Mouse (Mus musculus): ENCODE measurements around the gene Ssc5d. TPM values are rescaled to one million over a fixed set of nuclear protein-coding genes. Genes with fewer than 3 reads are reported as not detected.
"Not testable (repeated sequence)": the region's sequence is repeated elsewhere in the genome, so short reads cannot be mapped to it uniquely, and the experiment has no call there.

The Ssc5d gene
- total RNA-seq (2021), result 1 to 10 TPM; 3.9 to 4.1 TPM

DNA sequence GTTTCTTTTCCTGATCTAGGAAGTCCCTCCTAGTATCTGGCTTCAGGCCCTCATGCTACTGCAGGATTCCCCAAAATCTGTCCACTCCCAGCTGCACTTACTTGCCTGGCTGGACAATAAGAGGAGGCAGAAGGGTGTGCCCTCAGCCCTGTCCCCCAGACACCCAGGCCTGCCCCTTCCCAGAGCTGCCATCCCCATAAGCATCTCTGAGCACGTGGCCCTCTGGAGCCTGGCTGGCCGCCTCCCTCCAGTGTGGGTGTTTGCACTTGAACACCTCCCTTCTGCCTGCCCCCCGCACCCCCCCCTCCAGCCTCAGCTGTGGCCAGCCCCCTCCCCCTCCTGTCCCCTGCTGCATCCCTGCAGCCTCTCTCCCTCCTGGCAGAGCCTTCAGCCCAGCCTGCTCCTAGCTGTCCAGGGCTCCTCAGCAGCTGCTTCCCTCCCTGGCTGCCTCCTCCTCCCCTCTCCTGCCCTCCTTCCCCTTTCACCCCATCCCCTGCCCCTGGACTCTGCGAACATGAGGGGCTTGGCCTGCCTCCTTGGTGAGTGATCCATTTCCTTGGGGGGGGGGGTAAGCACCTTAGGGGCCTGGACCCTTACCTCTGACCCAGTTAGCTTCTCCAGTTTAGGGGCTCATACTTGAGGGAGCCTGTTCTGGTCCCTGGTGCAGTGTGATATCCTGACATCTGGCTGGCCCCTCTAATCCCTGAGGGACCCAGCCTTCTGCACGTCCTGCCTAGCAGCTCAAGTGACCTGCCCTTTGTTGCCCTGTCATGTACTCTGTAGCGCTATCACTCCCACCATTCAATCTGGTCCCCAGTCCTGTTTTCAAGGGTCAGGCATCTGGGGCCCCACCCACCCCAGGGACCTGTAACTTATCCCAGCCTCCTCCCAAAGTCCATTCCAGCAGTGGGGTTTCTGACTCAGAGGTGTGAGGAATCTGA lies at the start of gene Ssc5d:
Gene Ssc5d (plus strand): TSS at position 345 of the 941 bp plus-strand sequence.
- peak; percentile 50 to 64 for DNase-seq
- intact Hi-C loops (cut with DNase I), result loop anchor here (10.0 kb wide), 3 partner anchors 271 to 781 kb away; partner anchors contain the start of gene Ppp6r1

DNA sequence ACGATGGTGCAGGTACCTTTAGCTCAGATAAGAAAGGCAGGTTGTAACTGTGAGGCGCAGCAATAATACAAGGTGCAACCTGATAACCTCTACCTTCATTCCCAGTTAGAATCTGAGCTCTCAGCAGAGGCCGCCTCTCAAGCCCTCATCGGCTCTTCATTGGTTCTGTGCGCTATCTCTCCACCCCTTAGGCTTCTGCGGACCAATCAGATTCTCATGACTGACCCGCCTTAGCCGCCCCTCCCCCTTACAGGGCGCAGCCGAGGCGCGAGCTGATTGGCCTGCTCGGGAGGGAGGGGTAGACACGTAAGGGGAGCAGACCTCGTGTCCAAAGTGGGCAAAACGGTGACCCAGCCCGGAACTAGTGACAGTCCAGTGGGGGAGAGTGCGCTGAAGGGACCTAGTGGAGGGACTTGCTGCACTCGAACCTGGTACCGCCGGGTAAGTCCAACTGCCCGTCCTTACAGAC lies 48.8 kb upstream of the Ssc5d start, which contains the start of gene Isoc2a:
Gene Isoc2a (plus strand): TSS at position 401 of the 469 bp plus-strand sequence.
- intact Hi-C loops (cut with DNase I), result no loop called here

DNA sequence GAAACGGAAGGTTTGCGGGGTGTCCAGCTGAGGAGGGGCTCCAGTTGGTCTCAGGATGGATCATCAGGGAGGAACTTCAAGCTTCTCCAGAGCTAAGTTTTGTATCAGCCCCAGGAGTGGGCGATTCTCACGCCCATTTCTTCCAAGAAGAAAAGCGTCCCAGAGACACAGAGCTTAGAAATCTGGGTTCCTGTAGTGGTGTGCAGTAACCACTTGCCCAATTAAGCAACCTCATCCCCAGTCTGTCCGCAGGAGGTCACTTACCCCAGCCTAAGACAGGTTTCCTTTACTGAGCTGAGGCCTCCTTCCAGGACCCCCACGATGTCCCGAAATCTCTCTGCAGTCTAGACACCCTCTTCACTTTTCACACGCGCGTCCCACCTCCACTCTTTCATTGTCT lies 48.4 kb upstream of the Ssc5d start:
- DNase-seq, result no peak
- intact Hi-C loops (cut with DNase I), result no loop called here

More for the DNA sequence above, 48.8 kb upstream of the Ssc5d start, which contains the start of gene Isoc2a:
- DNase-seq, result peak; percentile 80 to 82

DNA sequence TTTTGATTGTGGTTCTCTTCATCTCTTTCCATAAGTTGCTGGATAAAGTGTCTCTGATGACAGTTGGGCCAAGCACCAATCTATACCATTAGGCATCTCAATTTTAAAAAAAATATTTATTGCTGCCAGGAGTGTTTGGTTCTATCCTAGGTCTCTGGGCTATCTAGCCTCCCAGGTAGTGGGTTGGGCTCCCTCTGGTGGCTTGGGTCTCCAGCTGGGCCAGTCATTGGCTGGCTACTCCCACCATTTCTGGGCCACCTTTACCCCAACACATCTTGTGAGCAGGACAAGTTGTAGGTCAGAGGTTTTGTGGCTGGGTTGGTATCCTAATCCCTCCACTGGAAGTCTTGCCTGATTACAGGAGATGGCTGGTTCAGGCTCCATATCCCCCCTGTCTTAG lies 47.4 kb upstream of the Ssc5d start:
- intact Hi-C loops (cut with DNase I), result no loop called here
- DNase-seq, result no peak

DNA sequence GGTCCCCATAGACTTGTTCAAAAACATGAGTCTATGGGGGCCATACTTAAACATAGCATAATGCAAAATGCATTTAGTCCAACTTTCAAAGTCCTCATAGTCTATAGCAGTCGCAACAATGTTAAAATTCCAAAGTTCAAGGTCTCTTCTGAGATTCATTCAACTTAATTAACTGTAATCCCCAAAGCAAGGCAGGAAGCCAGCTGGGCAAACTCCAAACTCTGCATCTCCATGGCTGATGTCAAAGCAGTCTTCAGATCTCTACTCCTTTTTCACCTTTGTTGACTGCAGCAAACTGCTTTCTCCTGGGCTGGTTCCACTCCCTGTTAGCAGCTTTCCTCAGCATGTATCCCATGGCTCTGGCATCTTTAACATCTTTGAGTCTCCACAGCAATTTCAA lies 46.5 kb upstream of the Ssc5d start:
- intact Hi-C loops (cut with DNase I); DNase-seq: not testable (repeated sequence)

DNA sequence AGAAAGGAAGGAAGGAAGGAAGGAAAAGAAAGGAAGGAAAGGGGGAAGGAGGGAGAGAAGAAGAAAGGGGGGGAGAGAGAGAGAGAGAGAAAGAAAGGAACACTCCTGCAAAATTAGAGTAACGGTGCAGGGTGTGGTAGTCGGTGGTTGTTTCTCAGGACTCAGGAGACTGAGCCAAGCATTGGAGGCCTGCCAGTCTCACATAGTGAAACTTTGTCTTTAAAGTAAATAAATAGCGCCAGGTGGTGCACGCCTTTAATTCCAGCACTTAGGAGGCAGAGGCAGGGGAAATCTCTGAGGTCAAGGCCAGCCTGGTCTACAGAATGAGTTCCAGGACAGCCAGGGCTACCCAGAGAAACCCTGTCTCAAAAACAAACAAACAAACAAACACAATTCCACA lies 38.9 kb upstream of the Ssc5d start:
- peak in 1 of 2 experiments; percentile 25 for DNase-seq
- intact Hi-C loops (cut with DNase I), result no loop called here

DNA sequence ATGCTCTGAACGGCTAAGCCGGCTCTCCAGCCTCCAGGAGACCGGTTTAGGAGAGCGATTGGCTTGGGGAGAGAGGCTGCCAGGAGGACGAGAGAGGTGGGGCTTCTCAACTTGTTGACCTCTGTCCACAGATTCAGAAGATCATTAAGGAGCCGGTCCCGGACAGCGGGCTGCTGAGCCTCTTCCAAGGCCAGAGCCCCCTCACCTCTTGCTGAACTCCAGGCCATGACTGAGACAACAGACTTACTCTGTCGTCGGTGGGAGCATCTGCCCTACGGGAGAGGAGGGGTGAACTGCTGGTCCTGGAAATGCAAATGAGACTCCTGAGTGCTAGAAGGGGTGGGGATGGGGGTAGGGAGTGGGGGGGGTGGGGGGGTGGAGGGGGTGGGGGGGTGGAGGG lies 30.4 kb upstream of the Ssc5d start:
- intact Hi-C loops (cut with DNase I), result no loop called here
- no peak for DNase-seq

DNA sequence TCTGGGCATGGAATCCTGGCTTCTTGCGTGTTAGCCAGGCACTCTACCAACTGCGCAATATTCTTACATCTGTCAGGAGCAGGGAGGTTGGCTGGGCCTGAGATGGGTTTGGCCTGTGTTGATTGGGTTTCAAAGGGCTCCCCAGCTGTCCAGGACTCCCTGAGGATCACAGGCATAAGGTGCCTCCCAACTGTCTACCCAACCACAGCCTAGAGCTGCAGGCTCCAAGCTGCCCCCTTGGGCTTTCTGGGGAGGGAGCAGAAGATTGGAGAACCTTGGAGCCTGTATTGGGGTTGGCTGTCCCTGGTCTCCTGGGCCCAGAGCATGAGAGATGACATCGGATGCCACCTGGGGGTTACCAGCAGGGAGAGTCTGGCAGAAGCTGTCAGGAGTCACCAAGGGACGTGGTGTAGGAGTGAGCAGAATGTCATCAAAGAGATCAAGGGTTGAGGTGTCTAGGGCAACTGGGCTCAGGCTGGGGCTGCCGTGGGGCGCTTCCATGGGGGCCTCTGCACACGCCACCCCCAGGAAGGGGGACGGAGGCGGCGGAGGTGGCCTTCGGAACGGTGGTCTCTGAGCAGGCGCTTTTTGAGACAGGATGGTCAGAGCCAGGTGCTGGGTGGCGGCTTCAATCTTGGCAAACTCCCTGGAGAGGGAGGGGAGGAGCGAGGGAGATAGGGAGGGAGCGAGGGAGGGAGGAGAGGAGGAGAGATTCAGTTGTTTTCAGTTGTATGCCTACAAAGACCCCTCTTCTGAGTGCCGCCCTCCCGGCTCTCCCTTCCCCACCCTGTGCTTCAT lies 26.5 kb upstream of the Ssc5d start:
- intact Hi-C loops (cut with DNase I), result no loop called here
- no peak for DNase-seq

DNA sequence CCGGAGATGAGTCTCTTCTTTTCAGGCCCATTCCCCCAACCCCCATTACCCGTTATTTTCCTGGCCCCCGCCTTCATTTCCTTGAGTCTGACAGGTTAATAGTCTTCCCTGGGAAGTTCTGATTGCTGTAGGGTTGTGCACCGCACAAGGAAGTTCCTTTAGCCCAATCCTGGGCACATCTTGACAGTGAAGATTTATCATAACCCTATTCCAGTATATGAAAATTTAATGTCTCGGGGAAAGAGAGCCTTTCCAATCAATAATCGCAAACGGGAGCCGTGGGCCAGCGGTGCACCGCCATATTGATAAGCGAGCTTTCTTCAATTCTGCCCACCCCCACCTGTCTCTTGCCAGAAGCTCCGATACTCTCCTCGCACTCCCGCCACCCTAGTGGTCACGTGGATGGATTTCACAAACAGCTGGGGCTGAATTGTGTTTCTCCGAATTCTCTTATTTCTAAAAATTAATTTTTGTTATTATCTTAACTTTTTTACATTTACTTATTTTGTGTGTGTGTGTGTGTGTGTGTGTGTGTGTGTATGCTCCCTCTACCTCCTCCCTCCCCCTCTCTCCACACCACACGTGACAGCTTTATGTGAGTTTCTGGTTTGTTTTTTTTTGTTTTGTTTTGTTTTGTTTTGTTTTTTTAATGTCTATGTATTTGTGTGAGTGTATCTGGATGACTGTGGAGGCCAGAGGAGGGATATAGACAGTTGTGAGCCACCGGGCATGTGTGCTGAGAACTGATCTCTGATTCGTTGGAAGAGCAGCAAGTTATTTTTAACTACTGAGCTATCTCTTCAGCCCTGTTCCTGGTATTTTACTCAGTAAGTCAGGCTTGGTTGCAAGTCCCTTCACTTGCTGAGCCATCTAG lies 25.7 kb upstream of the Ssc5d start:
- intact Hi-C loops (cut with DNase I), result no loop called here
- peak; percentile 32 to 53 for DNase-seq

DNA sequence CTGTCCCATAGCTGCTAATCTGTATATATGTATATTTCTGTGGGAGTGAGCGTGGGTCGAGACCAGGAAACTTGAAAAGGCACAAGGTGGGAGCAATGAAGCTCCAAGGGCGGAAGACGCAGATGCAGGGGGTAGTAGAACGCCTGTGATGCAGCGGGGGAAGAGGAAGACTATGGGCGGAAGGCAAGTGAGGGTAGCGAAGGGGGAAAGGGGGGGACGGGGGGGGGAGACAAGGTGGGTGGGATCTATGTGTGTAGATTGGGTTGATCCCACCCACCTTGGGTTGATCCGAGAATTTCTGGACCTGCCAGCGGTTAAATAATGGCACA lies 25.1 kb upstream of the Ssc5d start:
- intact Hi-C loops (cut with DNase I), result no loop called here
- DNase-seq, result no peak

DNA sequence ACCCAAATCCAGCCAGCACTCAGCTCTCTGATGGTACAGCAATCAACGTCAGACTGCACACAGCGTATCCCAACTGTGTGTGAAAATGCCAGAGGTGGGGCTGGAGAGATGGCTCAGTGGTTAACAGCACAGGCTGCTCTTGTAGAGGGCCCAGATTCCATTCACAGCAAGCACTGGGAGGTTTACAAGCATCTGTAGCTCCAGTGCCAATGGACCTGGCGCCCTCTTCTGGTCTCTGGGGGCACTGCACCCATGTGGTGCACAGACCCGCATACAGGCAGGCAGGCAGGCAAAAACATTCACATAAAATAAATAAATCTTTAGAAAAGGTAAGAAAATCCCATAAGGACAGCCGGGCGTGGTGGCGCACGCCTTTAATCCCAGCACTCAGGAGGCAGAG lies 24.4 kb upstream of the Ssc5d start:
- intact Hi-C loops (cut with DNase I), result no loop called here
- peak in 1 of 2 experiments; percentile 25 for DNase-seq

DNA sequence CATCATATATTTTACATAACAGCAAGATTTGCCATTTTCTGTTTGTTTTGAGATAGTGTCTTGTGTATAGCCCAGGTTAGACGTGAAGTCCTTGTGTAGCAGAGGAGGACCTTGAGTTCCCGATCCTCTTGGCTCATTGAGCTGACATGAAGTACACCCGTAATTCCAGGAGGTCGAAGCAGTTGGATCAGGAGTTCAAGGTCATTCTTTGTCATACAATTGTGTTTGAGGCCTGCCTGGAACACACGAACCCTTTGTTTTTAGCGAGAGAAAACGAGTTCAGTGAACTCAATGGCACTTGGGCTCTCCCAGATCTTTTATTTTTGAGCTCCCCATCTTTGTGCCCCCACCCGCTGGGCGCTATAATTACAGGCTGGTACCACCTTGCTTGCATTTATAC lies 23.2 kb upstream of the Ssc5d start:
- intact Hi-C loops (cut with DNase I), result no loop called here
- DNase-seq, result no peak

DNA sequence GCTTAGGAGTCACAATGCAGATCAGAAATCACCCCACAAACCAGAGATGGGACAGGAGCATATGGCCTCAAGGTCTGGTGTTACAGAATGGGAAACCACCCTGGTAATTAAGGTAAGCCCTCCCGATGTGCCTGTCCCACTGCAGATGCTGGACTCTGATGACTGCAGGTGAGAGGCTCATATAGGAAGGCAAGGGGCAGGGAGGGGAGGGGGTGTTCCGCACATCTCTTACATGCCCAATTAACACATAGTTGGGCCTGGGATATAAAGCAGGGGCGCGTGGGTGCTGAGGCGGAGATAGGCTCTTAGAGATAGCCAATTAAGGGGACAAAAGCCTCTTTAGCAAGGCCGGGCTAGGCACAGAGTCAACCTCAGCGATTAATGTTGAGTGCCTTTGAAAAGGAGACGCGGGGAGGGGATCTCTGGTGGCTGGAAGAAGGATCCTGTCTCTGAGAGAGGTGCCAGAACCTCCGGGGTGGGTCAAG lies 19.1 kb upstream of the Ssc5d start, which contains the start of gene Gm36210:
Gene Gm36210 (minus strand): TSS at position 51 of the 485 bp plus-strand sequence.
- intact Hi-C loops (cut with DNase I), result no loop called here
- no peak for DNase-seq

DNA sequence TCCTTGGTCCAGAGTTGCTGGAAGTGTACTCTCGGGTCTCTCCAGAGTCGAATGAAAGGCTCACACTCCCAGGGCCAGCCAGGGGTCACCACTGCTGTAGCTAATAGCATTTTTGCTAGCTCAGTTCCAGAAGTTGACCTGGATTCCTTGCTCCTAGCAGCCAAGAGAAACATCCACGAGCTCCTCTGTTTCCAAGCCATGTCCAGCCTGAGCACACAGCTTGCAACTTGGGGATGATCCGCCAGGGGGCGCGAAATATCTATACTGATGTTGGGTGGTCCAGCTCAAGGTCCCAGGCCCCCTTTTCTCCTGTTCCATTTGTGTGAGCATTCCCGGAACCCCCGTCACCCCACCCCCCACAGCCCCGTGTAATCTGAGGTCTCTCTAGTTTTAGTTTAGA lies 14.0 kb upstream of the Ssc5d start:
- intact Hi-C loops (cut with DNase I), result loop anchor here (1.0 kb wide), 1 partner anchor 29 kb away; no protein-coding TSS in a partner anchor

DNA sequence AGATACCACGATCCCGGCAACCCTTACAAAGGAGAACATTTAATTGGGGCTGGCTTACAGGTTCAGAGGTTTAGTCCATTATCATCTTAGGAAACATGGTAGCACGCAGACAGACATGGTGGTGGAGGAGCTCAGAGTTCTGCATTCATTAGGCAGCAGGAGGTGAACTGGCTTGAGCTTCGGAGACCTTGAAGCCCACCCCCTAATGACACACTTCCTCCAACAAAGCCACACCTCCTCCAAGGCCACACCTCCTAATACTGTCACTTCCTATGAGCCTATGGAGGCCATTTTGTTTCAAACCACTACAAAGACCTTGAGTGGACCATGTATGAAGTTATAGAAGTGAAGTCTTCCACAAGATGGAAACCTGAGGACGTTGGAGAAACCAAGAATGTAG lies 13.3 kb upstream of the Ssc5d start:
- intact Hi-C loops (cut with DNase I), result no loop called here

More for the DNA sequence above, 14.0 kb upstream of the Ssc5d start:
- peak; percentile 57 to 80 for DNase-seq

DNA sequence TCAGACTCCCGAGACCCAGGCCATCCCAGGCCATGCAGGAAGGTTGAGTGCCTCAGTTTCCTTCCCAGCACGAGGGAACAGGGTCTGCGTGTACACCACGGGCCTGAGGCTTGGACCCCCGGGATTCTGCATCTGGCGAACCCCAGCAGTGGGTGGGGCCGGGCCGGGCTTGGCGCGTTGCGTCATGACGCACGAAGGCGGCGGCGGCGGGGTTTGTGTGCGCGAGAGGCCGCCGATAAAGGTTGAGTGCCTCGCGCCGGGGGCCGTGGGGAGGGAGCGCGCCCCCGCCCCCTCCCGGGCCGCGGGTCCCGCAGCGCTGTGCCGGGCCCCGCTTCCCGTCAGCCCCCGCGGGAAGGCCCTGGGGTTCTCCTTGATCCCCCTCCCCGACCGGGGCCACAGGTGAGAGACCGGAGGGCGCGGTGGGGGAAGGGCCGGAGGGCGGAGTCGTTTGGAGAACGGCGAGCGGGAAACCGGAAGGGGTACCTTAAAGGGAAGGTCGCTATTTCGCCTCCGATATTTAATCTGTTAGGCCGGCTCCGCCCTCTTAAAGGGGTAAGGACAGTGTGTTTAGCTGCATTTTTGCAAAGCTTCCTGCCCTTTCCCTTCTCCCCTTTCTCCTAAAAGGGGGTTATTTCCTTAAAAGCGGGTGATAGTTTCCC lies 10.4 kb upstream of the Ssc5d start, which contains the start of gene Zfp628:
Gene Zfp628 (plus strand): TSS at position 211 of the 659 bp plus-strand sequence.
- intact Hi-C loops (cut with DNase I), result loop anchor here (1.0 to 2.0 kb wide), 2 partner anchors 9 to 102 kb away; partner anchors contain the start of gene Ube2s
- DNase-seq, result peak; percentile 93 to 97

More for the DNA sequence above, 13.3 kb upstream of the Ssc5d start:
- DNase-seq, result no peak

DNA sequence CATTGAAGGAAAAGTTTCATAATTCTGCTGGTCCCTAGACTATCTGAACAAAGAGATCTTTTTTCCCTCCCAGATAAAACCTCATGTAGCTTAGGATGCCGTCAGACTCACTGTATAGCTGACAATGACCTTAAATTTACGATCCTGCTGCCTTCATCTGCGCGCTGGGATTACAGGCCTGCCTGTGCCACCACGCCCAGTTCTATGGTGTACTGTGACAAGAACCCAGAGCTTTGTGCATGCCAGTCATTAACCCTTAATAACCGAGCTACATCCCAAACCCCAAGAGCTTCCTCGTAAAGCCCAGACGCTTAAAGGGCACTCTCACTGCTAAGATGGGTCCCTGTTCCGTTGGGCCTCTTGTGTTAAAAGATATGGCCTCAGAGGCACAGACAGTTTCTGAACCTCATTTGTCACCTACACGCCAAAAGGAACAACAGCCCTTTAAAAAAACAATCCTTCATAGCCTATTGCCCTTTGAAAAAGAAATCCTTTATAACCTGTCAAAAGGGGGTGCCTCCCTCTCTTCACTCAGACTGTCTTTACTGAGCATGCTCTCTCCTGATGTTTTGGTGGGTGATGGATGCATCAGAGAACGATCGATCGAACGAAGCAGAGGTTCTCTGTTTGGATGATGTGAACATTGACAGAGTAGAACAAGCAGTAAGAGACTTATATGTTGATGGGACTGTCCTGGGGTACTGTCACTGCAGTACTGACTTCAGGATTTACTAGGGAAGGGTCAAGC lies 9.7 kb upstream of the Ssc5d start:
- intact Hi-C loops (cut with DNase I), result loop anchor here (1.0 to 2.0 kb wide), 2 partner anchors 8 to 103 kb away; partner anchors contain the start of gene Ube2s
- no peak for DNase-seq

DNA sequence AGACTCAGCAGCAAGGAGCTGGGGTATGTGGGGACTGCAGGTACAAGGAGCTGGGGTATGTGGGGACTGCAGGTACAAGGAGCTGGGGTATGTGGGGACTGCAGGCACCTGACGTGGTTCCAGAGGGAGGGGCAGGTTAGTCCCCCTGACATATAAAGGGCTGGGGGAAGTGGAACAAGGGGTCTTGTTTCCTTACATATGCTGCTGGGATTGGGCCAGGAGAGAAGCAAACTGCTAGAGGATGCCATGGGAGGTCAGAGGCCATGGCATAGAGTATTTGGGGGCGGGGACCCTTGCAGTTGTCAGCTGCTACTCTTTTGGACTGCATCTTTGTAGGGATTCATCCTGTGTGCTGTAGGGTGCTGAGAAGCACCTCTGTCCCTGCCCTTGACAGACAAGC lies 8.1 kb upstream of the Ssc5d start:
- no peak for DNase-seq
- intact Hi-C loops (cut with DNase I), result no loop called here
